Mouse (Mus musculus): ENCODE data around the gene Gp1ba.

- TF ChIP-seq POLR2A (IDR thresholded peaks at IDR 0.05; ENCODE audit: borderline replicate concordance, low read depth, low read length) (no peak), CTCF (IDR thresholded peaks at IDR 0.05; ENCODE audit: low read depth, low read length) (no peak)
Measured at GRCm38 (mm10) chr11:70638293-70638692, 629 bp upstream of the Gp1ba start.
